ENCODE assay signal across 9 mouse cellular contexts in the genomic region with DNA sequence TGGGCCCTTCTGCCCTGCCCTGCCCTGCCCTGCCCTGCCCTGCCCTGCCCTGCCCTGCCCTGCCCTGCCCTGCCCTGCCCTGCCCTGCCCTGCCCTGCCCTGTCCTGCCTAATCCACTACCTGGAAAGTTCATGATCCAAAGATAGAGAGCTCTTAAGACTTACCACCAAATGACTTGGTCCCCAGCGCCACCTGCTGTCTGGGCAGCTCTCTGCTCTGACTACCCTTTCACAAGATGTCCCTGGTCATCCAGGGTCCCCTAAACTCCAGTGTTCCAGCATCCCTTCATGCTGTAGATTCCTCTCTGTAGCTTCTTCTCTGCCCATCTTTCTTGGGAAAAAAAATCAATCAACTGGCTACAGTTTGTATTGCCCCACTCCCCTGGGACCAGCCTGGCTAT. TPM values are rescaled to one million over a fixed set of nuclear protein-coding genes. Genes with fewer than 3 reads are reported as not detected.
DNase-seq lines count a peak whose midpoint lies in the region; ATAC-seq lines count a peak whose summit lies in the region.
"Had no signal": no experiment of that assay in that cellular context is flagged by ENCODE, and none has a peak within 500 bp of the region (broad histone marks: within the 10 kb centered on the region; RNA-seq: fewer than 3 reads in every experiment).

No protein-coding gene starts in this region.

- peaks cover 14% of the 10 kb centered on the region for H3K4me1 ChIP-seq in midbrain, embryonic 10.5 days
- H3K4me1 ChIP-seq in midbrain, embryonic 13.5 days (replicated peaks): peaks cover 8% of the 10 kb centered on the region; the same call in 1 of the 2 replicates
- no peaks in the 10 kb centered on the region for H3K4me1 ChIP-seq in intestine, embryonic 16.5 days (ENCODE audit: control insufficient read depth, insufficient read depth, low read length)
- H3K4me1 ChIP-seq: embryonic facial prominence, embryonic 13.5 days had no signal

- peak; percentile 19 for DNase-seq in cerebellum, adult 11 months
- DNase-seq in midbrain, embryonic 10.5 days (ENCODE audit: low spot score): peak; percentile 23
- DNase-seq in cerebellum, postnatal 14 days: peak; percentile 54 to 63
- DNase-seq in kidney, postnatal 36 days: peak; percentile 42 to 85
- peak; percentile 20 for DNase-seq in mesoderm, embryonic 11.5 days (ENCODE audit: low read depth, low spot score)

- ATAC-seq in cerebellum, adult (ENCODE audit: insufficient number of reproducible peaks, low FRiP score, low TSS enrichment): no peak
- no peak for ATAC-seq in midbrain, embryonic 13.5 days
- ATAC-seq in intestine, embryonic 16.5 days: no peak

- H3K4me2 ChIP-seq in midbrain, embryonic 13.5 days (replicated peaks): no peak overlapping the region
- no peak overlapping the region for H3K4me2 ChIP-seq in intestine, embryonic 16.5 days (ENCODE audit: low read depth, low read length)
- H3K4me2 ChIP-seq: embryonic facial prominence, embryonic 13.5 days had no signal

- no peaks in the 10 kb centered on the region for H3K9me3 ChIP-seq in midbrain, embryonic 10.5 days (replicated peaks)
- H3K9me3 ChIP-seq in midbrain, embryonic 13.5 days: no peaks in the 10 kb centered on the region
- no peaks in the 10 kb centered on the region for H3K9me3 ChIP-seq in intestine, embryonic 16.5 days (ENCODE audit: control insufficient read depth, low read length)
- H3K9me3 ChIP-seq: embryonic facial prominence, embryonic 13.5 days had no signal

- no peak overlapping the region for H3K9ac ChIP-seq in midbrain, embryonic 13.5 days (replicated peaks)
- no peak overlapping the region for H3K9ac ChIP-seq in intestine, embryonic 16.5 days (ENCODE audit: low read depth, low read length)
- H3K9ac ChIP-seq: embryonic facial prominence, embryonic 13.5 days had no signal

- H3K27ac ChIP-seq in midbrain, embryonic 10.5 days (replicated peaks): no peak overlapping the region
- no peak overlapping the region for H3K27ac ChIP-seq in midbrain, embryonic 13.5 days
- H3K27ac ChIP-seq in intestine, embryonic 16.5 days (ENCODE audit: low read length): no peak overlapping the region
- H3K27ac ChIP-seq: embryonic facial prominence, embryonic 13.5 days had no signal

- H3K27me3 ChIP-seq in midbrain, embryonic 10.5 days (ENCODE audit: low read depth, poor library complexity, severe bottlenecking): no peaks in the 10 kb centered on the region
- no peaks in the 10 kb centered on the region for H3K27me3 ChIP-seq in midbrain, embryonic 13.5 days
- no peaks in the 10 kb centered on the region for H3K27me3 ChIP-seq in intestine, embryonic 16.5 days (replicated peaks; ENCODE audit: control insufficient read depth, insufficient read depth, low read length)
- H3K27me3 ChIP-seq: embryonic facial prominence, embryonic 13.5 days had no signal

- H3K4me3 ChIP-seq in midbrain, embryonic 10.5 days: no peak overlapping the region
- H3K4me3 ChIP-seq in midbrain, embryonic 13.5 days (replicated peaks): no peak overlapping the region
- H3K4me3 ChIP-seq in intestine, embryonic 16.5 days (ENCODE audit: low read length): no peak overlapping the region
- H3K4me3 ChIP-seq: embryonic facial prominence, embryonic 13.5 days had no signal

- WGBS in midbrain, embryonic 10.5 days: 47% methylated on average over 1 of the region's 1 CpGs
- 44% methylated on average over 1 of the region's 1 CpGs for WGBS in midbrain, embryonic 13.5 days
- 20% methylated on average over 1 of the region's 1 CpGs for WGBS in intestine, embryonic 16.5 days

- H3K36me3 ChIP-seq in midbrain, embryonic 10.5 days: no peaks in the 10 kb centered on the region
- no peaks in the 10 kb centered on the region for H3K36me3 ChIP-seq in midbrain, embryonic 13.5 days
- no peaks in the 10 kb centered on the region for H3K36me3 ChIP-seq in intestine, embryonic 16.5 days (ENCODE audit: control insufficient read depth, insufficient read depth, low read length)
- H3K36me3 ChIP-seq: embryonic facial prominence, embryonic 13.5 days had no signal

RNA-seq across cellular contexts. Expression of a gene that starts 31.3 kb away (rescaled TPM):
- polyA plus RNA-seq in midbrain, embryonic 10.5 days (2016; fragmentation: Nextera tagmentation; extraction: Ambion mirVana): 2.1 and 2.6 TPM in 2 replicates
- 9.6 and 11.4 TPM in 2 replicates for polyA plus RNA-seq in midbrain, embryonic 13.5 days (2015; fragmentation: Nextera tagmentation; extraction: Ambion mirVana)
- 0.12 TPM in 2 replicates for polyA plus RNA-seq in intestine, embryonic 16.5 days (2015; fragmentation: Nextera tagmentation; extraction: Ambion mirVana)
